Mouse (Mus musculus) forebrain, embryonic 10.5 days (tissue): ENCODE measurements at regions not wholly inside any gene's neighbourhood (a gene's known extent, or its start where the extent isn't known, plus 50 kb on each side); places are given as distances from the start of the nearest gene placed in this dataset.

Experiments used
- DNase-seq: peaks from one replicate; pipeline ENCODE4 v3.0.0-alpha.2; 2017; ENCODE audit warnings: low spot score; ENCODE audit errors: extremely low spot score
- H3K27ac ChIP-seq: fragments of 300-500 bp; sonication (generic); 2 replicates; pipeline ENCODE4 v1.5.1; 2016; ENCODE audit warnings: mild to moderate bottlenecking
- H3K27me3 ChIP-seq: fragments of 300-500 bp; sonication (generic); 2 replicates; pipeline ENCODE4 v1.6.1; 2016; ENCODE audit warnings: mild to moderate bottlenecking; ENCODE audit not compliant: poor library complexity, severe bottlenecking
- H3K36me3 ChIP-seq: fragments of 300-500 bp; sonication (generic); replicated peaks from 2 replicates; pipeline ENCODE4 v1.6.1; 2016; ENCODE audit warnings: mild to moderate bottlenecking, moderate library complexity
- H3K4me1 ChIP-seq: fragments of 300-500 bp; sonication (generic); 2 replicates; pipeline ENCODE4 v1.6.1; 2016
- H3K4me3 ChIP-seq: fragments of 300-500 bp; sonication (generic); 2 replicates; pipeline ENCODE4 v1.5.1; 2016; ENCODE audit warnings: mild to moderate bottlenecking, moderate library complexity
- H3K9me3 ChIP-seq: fragments of 300-500 bp; sonication (generic); 2 replicates; pipeline ENCODE4 v1.6.1; 2016; ENCODE audit warnings: mild to moderate bottlenecking, moderate library complexity
- WGBS: fragments of 180-500 bp; shearing (Covaris S2); methylation state at CpG from one replicate; pipeline ENCODE4 v1.1.7; 2016; 5-methylcytosine and 5-hydroxymethylcytosine counted together

- no peak overlapping the region for H3K27ac ChIP-seq
- H3K27me3 ChIP-seq = no peaks in the 10 kb centered on the region
- H3K36me3 ChIP-seq = no peaks in the 10 kb centered on the region
- no peak overlapping the region for H3K4me3 ChIP-seq
- no peak for DNase-seq
- H3K9me3 ChIP-seq = no peaks in the 10 kb centered on the region
- 76% methylated on average over 4 of the region's 4 CpGs for WGBS
- H3K4me1 ChIP-seq = no peaks in the 10 kb centered on the region
These were observed 797.8 kb downstream of the Efna5 start for GRCm38 (mm10) chr17:62083281-62083680.

DNA sequence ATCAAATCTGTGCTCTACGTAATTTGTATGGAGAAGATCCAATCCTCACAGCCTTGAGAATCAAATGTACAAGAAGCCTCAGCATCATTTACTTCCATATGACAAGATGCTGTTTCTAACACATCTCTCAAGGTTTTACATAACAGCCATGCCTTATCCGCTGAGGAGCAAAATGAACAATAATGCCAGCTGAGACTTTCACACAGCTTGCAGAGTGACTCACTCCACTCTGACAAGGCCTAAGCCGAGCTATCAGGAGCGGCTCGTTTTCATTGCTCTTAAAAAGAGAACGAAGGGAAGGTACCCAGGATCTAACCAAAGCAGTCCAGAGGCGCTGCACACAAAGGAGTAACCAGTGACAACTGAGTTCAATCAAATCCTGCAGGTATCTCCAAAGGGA is 803.5 kb downstream of the Efna5 start:
- Histone ChIP-seq H3K36me3 (no peaks in the 10 kb centered on the region), H3K27me3 (no peaks in the 10 kb centered on the region), H3K4me3 (no peak overlapping the region), H3K4me1 (0 out of 2 replicates have a peak, but pooled peaks cover 12% of the 10 kb centered on the region), H3K27ac (no peak overlapping the region), H3K9me3 (no peaks in the 10 kb centered on the region)
- no peak for DNase-seq
- 76% methylated on average over 7 of the region's 7 CpGs for WGBS

DNA sequence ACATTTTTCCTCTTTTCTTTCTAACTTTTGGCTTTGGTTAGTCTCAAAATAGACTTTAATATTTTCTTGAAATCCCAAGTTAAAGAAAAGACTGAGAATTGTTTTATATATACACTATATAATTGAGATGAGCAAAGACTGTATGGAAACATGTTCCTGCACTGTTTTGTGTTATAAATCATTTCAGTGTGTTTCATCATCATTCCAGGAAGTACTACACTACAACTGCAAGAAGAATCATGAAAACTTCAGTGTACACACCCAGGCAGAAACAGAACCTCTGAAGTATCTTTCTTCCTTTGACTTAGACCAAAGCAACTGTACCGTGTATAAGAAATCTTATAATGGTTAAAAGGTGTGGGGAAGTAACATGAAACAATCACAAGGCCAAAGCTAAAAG is 816.2 kb downstream of the Efna5 start:
- Histone ChIP-seq H3K4me1 (no peaks in the 10 kb centered on the region), H3K9me3 (no peaks in the 10 kb centered on the region), H3K27ac (no peak overlapping the region), H3K36me3 (no peaks in the 10 kb centered on the region), H3K4me3 (no peak overlapping the region), H3K27me3 (no peaks in the 10 kb centered on the region)
- 84% methylated on average over 1 of the region's 1 CpGs for WGBS
- no peak for DNase-seq

DNA sequence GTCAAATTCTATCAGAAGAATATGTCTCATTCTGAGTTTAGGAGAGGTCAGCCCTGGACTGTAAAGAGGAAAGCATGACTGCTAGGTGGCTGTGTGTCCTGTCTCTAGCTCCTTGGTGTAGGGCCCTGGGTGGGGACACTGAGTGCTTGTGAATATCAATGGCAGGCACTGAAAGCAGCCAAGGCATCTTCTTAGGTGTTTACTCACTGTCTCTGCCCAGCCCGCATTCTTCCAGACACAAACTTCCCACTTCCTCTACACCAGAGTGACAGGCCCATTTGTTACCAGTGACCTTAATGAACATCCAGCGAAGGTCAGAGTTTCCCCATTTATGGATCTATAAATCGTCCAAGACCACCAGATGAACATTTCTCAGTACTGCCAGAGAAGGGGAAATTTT is 823.1 kb downstream of the Efna5 start:
- Histone ChIP-seq H3K27me3 (no peaks in the 10 kb centered on the region), H3K4me1 (no peaks in the 10 kb centered on the region), H3K4me3 (no peak overlapping the region), H3K36me3 (no peaks in the 10 kb centered on the region), H3K27ac (no peak overlapping the region), H3K9me3 (no peaks in the 10 kb centered on the region)
- no peak for DNase-seq
- WGBS = 72% methylated on average over 3 of the region's 3 CpGs

DNA sequence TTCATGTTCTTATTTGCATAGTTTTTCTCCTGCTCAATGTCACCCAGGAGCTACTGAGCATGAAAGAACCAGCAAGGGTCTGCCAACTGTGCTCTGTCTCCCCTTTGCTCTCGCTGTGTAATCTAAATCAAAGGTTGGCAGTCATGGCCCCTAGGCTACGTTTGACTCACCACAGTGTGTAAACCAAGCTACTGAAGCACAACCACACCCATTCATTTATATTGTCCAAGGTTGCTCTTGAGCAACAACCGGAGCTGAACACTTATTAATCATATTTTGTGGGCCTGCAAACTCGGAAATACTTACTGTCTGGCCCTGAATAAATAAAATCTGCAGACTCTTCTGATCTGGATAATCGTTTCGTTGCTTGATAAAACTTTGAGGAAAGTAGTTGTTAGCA is 826.3 kb downstream of the Efna5 start:
- Histone ChIP-seq H3K36me3 (no peaks in the 10 kb centered on the region), H3K4me3 (no peak overlapping the region), H3K27ac (no peak overlapping the region), H3K27me3 (no peaks in the 10 kb centered on the region), H3K4me1 (no peaks in the 10 kb centered on the region), H3K9me3 (no peaks in the 10 kb centered on the region)
- WGBS = 74% methylated on average over 6 of the region's 6 CpGs
- DNase-seq = no peak

GRCm38 (mm10) chr17:62048989-62049388 is 832.1 kb downstream of the Efna5 start:
- Histone ChIP-seq H3K9me3 (no peaks in the 10 kb centered on the region), H3K36me3 (no peaks in the 10 kb centered on the region), H3K27ac (no peak overlapping the region), H3K27me3 (no peaks in the 10 kb centered on the region), H3K4me1 (no peaks in the 10 kb centered on the region), H3K4me3 (no peak overlapping the region)
- WGBS = 83% methylated on average over 3 of the region's 3 CpGs
- no peak for DNase-seq

DNA sequence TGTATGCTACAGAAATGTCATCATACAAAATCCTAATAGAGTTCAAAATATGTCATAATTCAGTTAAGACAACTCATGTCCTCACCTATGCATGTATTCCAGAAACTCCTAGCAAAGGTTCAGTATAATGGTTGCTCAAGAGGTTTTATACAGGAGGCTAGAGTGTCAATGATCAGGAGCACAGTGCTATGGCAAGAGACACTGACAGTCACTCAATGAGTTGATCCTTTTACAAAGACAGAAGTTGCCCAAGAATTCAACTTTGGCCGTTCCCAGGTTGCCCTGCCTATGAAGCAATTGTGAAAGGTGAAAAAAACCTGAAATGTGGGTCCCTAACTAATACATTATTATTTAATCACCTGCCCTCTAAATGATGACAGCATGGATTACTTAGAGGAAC is 850.5 kb downstream of the Efna5 start:
- DNase-seq = no peak
- no peaks in the 10 kb centered on the region for H3K36me3 ChIP-seq
- no peak overlapping the region for H3K4me3 ChIP-seq
- no peaks in the 10 kb centered on the region for H3K4me1 ChIP-seq
- no peaks in the 10 kb centered on the region for H3K27me3 ChIP-seq
- no peaks in the 10 kb centered on the region for H3K9me3 ChIP-seq
- no peak overlapping the region for H3K27ac ChIP-seq
- 79% methylated on average over 1 of the region's 1 CpGs for WGBS
